Mouse (Mus musculus) urinary bladder, postnatal 10 days (tissue): ENCODE results near the gene Tmem53.

ENCODE experiments used
- DNase-seq: peaks from one replicate; pipeline ENCODE4 v3.0.0; 2022; ENCODE audit warnings: low spot score

Tmem53 gene

DNA sequence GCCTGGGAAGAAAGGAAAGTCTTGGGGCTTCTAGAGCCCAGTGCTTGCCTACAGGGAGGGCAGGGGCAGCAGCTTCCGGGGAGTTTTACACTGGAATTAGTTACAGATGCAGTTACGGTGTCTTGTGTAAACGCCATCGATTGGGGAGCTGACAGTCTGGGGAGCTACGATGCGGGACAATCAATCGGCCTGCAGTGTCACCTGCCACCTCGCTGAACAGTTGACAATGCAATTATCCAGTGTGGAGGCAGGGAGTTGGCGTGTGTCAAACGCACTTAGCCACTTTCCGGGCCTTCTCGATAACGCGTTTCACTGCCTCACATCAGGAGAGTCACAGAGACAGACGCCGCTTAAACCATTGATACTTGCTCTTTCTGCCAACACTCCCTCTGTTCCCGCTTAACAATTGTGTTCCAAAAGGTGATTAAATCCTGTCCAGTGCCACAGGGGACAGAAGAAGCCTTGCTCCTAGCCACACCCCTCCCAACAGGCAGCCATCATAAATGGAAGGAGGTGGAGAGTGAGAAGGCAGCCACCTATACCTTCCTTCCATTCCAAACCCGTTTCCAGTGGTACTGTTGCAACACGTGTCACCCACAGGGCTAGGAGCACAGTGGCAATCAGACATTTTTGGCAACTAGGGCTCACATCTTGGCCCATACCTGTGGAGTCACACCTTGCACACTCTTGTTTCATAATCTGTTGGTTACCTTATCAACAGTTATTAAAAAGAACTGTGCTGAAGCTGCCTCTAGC is 29.5 kb downstream of the Tmem53 start:
- DNase-seq, result no peak

- no peak for DNase-seq
Observed at GRCm38 (mm10) chr4:117283271-117284191, 31.8 kb downstream of the Tmem53 start.

DNA sequence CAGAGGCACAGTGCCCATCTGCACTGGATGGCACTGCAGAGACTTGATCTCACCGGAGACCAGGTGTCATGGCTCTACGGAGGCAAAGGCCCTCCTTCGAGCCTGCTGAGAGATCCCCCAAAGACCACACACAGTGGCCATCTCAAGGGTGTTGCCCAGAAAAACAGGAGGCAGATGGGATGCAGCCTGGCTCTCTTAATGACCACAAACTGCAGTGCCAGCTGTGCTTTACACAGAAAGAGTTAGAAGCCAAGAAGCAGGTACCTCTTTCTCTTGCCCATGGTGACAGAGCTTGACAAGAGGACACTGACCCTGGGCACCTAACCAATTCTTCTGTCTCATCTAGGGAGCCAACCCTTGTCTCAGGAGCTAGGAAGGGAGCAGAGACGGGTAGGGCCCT is 32.6 kb downstream of the Tmem53 start:
- DNase-seq, result no peak

- no peak for DNase-seq
Observed at GRCm38 (mm10) chr4:117288277-117288926, 36.7 kb downstream of the Tmem53 start.

DNA sequence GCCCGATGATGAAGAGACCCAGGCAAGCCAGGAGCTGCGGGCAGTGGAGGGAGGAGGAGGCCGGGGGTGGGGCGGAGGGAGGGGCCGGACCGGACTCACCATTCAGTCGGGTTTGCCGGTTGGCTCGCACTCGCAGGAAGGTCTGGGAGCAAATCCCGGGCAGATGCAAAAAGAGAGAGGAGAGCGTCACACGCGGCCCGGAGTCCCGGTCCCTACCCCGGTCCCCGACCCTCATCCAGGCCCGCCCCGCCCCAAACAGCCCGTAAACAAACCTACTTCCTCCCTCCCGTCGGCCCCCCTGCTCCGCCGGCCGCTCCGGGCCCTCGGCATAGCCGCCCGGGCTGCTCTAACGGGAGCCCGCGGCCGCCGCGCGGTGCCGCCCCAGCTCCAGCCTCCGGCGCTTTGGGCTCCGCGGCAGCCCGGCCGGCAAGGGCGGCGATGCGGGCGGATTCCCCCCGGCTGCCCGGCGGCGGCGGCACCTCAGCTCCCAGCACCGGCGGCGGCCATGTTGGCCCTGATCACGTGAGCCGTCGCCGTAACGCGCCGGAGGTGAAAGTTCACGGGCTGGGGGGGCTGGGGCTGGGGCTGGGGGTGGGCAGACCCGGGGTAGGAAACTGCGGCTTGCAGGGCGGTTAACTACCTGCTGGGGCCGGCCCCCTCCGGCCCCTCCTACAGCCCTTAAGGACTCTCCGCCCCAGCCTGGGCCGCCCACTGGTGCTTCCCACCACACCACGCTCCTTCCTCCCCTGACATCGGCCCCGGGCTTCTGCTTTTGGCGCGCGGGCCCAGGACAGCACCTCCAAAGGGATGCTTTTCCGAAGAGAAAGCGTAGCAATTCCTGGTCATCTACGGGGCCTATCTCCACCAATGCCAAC is 37.4 kb downstream of the Tmem53 start:
- DNase-seq, result peak; percentile 24

DNA sequence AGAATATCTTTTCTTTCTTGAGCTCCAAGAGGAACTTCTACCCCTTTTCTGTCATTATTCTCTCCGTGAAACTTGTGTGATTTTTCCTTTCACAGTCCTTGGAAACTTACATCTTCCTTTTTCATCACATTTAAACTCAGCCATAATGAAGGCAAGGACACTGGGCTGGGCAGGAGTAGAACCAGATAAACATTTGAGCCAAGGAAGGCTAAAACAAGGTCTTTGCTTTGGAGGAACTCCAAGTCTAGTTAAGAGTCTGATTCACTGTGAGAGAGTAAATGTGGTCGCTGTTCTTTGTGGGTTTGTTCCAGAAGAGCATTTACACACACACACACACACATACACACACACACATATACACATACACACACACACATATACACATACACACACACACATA is 39.9 kb downstream of the Tmem53 start:
- no peak for DNase-seq

DNA sequence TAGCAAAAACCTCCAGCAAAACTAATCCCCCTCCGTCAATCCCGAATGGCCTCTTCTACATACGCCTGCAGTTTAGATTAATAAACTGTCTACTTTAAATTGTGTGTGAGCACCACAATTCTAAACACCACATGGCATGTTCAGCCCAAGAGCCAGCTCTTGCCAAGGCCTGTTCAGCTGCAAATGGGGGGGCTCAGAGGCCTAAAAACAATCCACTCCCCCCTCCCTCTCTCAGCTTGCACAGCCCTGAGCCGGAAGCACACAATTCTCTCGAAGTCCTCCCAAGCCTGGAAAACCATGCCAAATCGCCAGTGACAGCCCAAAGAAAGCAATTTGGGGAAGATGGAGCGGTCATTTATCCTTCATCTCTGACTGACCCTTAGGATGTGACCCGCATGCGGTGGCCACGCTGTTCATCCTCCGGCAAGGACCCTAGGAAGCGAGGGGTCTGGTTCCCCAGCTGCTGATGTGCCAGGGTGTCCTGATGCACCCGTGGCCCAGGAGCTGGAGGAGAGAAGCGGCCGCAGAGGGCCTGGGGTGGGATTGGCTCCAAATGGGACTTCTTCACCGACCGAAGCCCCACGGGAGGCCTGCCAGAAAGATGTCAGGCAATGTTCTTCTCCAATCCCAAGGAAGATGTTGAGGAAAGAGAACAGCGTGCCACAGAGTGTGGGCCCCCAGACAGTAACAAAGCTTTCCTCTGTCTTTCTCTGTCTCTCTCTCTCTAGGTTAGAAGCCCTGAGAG is 45.3 kb downstream of the Tmem53 start:
- DNase-seq, result no peak

DNA sequence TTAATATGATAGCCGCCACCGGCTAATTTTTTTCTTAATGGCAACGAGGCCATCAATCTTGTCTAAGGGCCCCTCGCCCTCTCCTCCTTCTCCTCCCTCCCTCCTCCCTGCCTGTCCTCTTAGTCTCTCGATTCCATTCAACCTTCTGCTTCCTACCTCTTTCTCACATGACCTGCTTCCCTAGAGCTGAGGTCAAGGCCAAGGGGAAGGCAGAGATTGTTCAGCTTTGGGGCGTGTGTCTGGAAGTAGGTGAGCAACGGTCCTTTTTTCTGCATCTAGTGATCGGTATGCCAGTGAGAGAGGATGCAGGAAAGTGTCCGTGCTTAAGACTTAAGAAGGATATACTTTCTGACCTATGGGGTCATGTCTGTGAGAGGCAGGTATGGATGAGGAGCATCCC is 46.1 kb downstream of the Tmem53 start:
- DNase-seq, result no peak

GRCm38 (mm10) chr4:117299921-117300320 is 48.2 kb downstream of the Tmem53 start:
- DNase-seq, result no peak

- DNase-seq, result no peak
Observed at GRCm38 (mm10) chr4:117302027-117302806, 50.5 kb downstream of the Tmem53 start.

DNA sequence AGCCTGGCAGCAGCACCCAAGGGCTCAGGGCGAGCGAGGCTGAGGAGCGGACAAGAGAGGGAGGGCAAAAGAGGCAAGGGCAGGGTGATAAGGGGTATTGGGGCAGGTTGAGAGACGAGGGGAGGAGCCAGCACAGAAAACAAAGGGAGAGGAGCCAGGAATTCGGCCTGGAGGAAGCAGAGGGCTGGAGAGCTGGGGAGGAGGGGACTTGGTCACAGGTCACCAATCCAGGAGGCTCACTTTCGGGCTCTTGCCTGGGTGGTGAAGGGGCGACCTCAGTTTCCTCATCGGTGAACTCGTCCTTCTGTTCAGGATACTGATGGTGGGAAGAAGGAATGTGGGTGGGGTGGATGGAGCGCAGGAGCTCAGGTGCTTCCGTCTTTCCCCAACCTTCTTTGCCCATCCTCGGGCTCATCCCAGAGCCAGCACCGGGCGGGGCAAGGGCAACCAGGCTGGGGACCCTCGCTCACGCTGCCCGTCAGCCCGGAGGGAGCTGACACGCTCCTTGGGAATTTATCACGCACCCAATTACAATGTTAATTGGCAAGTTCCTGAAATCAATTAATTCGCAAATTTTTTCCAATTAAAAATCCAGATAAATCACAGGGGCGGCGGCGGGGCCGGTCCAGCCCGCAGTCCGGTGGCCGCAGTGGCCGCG is 52.0 kb downstream of the Tmem53 start:
- DNase-seq, result no peak

DNA sequence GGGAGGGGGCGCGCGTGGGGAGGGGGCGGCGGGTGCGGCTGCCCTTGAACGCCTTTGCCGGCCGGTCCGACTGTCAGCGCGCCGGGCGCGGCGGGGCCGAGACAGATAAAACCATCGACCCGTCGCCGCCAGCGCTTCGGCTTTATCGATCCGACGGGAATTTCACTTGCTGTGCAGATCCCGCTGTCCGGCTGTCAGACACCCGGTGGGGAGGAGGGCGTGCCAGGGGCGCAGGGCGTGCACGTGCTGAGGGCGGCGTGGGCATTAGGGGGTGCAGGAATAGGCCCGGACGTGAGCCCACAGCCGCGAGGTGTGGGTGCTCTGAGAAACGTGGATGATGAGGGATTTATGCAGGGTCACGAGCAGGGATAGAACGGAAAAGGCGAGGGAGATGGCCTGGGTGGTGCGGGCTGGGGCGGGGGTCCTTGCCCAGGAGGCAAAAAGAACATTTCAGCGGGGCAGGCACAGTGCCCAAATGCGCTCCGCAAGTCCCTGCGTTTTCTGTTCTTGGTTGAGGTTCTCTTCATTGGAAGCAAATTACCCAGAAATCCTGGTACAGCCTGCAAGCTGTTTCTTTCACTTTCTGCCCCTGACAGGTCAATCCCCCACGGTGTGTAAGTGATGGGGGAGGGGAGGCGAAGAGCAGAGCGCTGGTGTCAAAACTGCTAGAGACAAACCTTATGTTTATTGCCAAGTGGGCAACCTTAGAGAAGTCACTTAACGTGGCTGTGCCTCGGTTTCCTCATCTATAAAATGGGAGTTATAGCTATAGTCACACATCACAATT is 52.7 kb downstream of the Tmem53 start:
- DNase-seq, result no peak

DNA sequence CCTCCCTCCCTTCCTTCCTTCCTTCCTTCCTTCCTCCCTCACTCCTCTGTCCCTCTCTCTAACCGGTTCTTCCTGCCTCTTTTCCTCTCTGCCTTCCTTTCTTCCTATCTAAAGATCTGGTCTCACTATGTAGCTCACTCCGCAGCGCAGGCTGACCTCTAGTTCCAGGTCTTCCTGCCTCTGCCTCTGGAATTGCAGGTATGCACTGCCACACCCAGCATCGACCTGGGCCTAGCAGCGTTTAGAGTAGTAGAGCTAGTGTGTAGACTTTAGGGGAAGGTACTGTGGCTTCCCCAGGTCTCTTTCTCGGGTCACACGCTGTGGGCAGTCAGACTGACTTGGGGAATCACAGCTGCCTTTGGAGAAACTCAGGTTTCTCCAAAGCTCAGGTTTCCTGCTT is 53.7 kb downstream of the Tmem53 start:
- no peak for DNase-seq

- no peak for DNase-seq
Observed at GRCm38 (mm10) chr4:117307270-117307669, 55.5 kb downstream of the Tmem53 start.

- no peak for DNase-seq
Observed at GRCm38 (mm10) chr4:117309427-117309826, 57.7 kb downstream of the Tmem53 start.

GRCm38 (mm10) chr4:117311891-117312290 is 60.1 kb downstream of the Tmem53 start:
- DNase-seq, result no peak

DNA sequence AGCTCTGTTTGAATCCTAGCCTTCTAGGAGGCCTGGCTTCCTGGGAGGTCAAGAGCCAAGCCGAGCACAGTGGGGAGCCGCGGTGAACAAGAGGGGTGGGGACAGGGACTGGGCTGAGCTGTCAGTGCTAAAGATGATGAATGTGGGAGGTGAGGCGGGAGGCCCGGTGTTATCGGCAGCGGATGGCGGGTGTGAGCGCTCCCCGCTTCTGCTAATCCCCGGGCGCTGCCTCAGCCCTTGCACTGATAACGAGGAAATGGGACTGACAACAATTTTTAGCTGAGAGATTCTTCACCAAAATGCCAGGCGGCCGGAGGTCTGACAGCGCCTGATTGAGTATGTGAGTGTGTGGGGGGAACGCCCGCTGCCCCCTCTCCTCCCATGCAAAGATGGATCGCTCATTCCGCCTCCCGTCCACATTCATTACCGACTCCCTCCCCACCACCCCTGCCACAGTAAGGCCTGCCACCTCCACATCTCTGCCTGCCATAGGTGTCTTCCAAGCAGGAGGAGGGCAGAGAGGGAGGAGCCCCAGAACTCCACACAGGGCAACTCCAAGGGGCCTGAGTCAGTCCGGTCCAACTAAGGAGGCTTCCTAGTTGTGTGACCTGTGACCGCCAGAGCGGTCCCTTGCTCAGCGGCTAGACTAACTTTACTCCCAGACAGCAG is 60.8 kb downstream of the Tmem53 start:
- no peak for DNase-seq

DNA sequence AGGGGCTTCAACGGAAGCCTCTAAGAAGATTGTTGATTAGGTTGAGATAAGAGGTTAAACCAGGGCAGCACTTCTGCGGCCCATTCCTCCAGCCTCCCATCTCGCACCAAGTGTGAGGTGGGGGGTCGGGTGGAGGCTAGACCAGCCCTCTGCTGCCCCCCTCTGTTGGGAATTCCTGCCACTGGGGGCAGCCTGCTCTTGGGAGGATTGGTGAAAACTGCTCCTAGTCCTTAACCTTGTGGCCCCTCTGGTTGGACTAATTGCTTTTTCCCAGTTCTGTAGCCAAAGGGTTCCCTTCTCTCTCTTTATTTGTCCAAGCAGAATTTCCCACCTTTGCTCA is 61.3 kb downstream of the Tmem53 start:
- no peak for DNase-seq
